Mouse (Mus musculus) A20 (cell line): ENCODE measurements around the gene Rnf215.

ENCODE experiments used
- DNase-seq: peaks from one replicate; pipeline ENCODE4 v3.0.0-alpha.2; 2011; ENCODE audit warnings: low read depth, low spot score

Gene Rnf215

GRCm38 (mm10) chr11:4190677-4191076 is 55.7 kb downstream of the Rnf215 start:
- no peak for DNase-seq
